Mouse (Mus musculus): Measurements from ENCODE around the gene St3gal3.

DNA sequence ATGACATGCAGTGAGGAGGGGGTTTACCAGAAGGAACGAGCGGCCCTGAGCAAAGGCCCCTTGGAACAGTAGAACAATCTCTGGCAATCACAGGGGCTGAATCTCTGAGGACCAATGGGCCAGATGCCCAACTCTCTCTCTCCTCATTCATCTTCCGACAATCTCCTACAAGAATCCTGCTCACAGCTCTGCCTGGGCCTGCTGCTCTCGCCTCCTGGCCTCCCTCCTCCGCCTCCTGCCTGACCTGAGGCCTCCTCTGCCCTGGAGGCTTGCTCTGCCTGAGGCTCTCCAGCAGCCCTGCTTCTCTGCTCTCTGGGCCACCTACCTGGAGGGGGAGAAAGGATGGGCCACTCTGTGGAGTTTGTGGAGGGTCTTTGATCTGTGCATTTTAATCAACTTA is 97.3 kb downstream of the St3gal3 start:
- TF ChIP-seq POLR2A (IDR thresholded peaks at IDR 0.05; ENCODE audit: low read depth, low read length), result no peak
- no peak for TF ChIP-seq CTCF (IDR thresholded peaks at IDR 0.05; ENCODE audit: extremely low read depth, insufficient read length, insufficient replicate concordance, low read depth, low read length)
